Mouse (Mus musculus): ENCODE data around the gene Prkag3. TPM values are rescaled to one million over a fixed set of nuclear protein-coding genes. Genes with fewer than 3 reads are reported as not detected.

The Prkag3 gene
- total RNA-seq (2012; rRNA removed), result 0.04 and 0.16 TPM in 2 replicates

- peak within 1 kb of the TSS; percentile 51 to 76 for H3K4me3 ChIP-seq (ENCODE audit: insufficient read depth in 1 of 2, low read depth in 1 of 2, low read length in 2 of 2, poor library complexity in 1 of 2, severe bottlenecking in 1 of 2)
- H3K36me3 ChIP-seq (ENCODE audit: control insufficient read depth, insufficient read depth, low read length, poor library complexity, severe bottlenecking), result no peaks in the 10 kb centered on the region
- H3K9me3 ChIP-seq (ENCODE audit: control insufficient read depth, insufficient read depth, low read depth, low read length), result no peaks in the 10 kb centered on the region
- in situ Hi-C loops (cut with MboI; ENCODE audit: low sequenced_read_pairs in 2 of 2, unreplicated experiment in 2 of 2), result no loop called here
- peak; percentile 62 for DNase-seq (ENCODE audit: low read depth, low spot score)
- TF ChIP-seq MAFK (IDR thresholded peaks at IDR 0.05; ENCODE audit: insufficient read depth, low read depth, low read length), result no peak
- no peak for TF ChIP-seq HCFC1 (IDR thresholded peaks at IDR 0.05; ENCODE audit: borderline replicate concordance, insufficient read depth, low read length)
- TF ChIP-seq ZNF384 (IDR thresholded peaks at IDR 0.05; ENCODE audit: low read depth, low read length), result no peak
- no peak for TF ChIP-seq ZC3H11A (IDR thresholded peaks at IDR 0.05; ENCODE audit: borderline replicate concordance, low read depth, low read length)
- no peak for TF ChIP-seq CHD2 (IDR thresholded peaks at IDR 0.05; ENCODE audit: low read depth, low read length)
- no peak within 1 kb of the TSS for H3K27ac ChIP-seq (ENCODE audit: insufficient read depth, low read depth, low read length, poor library complexity, severe bottlenecking)
- peak within 1 kb of the TSS; percentile 29 for H3K9ac ChIP-seq (ENCODE audit: insufficient read depth, low read depth, low read length, poor library complexity, severe bottlenecking)
- peaks cover 0 to 8% of the 10 kb centered on the region in 2 experiments; a peak in 1 of 4 replicates for H3K4me1 ChIP-seq (ENCODE audit: control insufficient read depth in 2 of 2, insufficient read depth in 2 of 2, low read length in 2 of 2, poor library complexity in 1 of 2)
Measured at GRCm38 (mm10) chr1:74748643-74749271, at the start of gene Prkag3. TSS of gene Prkag3 (minus strand) at chr1:74749221.

- Histone ChIP-seq H3K9me3 (ENCODE audit: control insufficient read depth, insufficient read depth, low read depth, low read length) (no peaks in the 10 kb centered on the region), H3K36me3 (ENCODE audit: control insufficient read depth, insufficient read depth, low read length, poor library complexity, severe bottlenecking) (no peaks in the 10 kb centered on the region), H3K9ac (ENCODE audit: insufficient read depth, low read depth, low read length, poor library complexity, severe bottlenecking) (no peak overlapping the region), H3K4me3 (ENCODE audit: insufficient read depth in 1 of 2, low read depth in 1 of 2, low read length in 2 of 2, poor library complexity in 1 of 2, severe bottlenecking in 1 of 2) (no peak overlapping the region), H3K4me1 (ENCODE audit: control insufficient read depth in 2 of 2, insufficient read depth in 2 of 2, low read length in 2 of 2, poor library complexity in 1 of 2) (peaks cover 0 to 4% of the 10 kb centered on the region in 2 experiments; a peak in 1 of 4 replicates), H3K27ac (ENCODE audit: insufficient read depth, low read depth, low read length, poor library complexity, severe bottlenecking) (no peak overlapping the region)
- TF ChIP-seq MAFK (IDR thresholded peaks at IDR 0.05; ENCODE audit: insufficient read depth, low read depth, low read length) (no peak), HCFC1 (IDR thresholded peaks at IDR 0.05; ENCODE audit: borderline replicate concordance, insufficient read depth, low read length) (no peak), ZC3H11A (IDR thresholded peaks at IDR 0.05; ENCODE audit: borderline replicate concordance, low read depth, low read length) (no peak), CHD2 (IDR thresholded peaks at IDR 0.05; ENCODE audit: low read depth, low read length) (no peak), ZNF384 (IDR thresholded peaks at IDR 0.05; ENCODE audit: low read depth, low read length) (no peak)
- in situ Hi-C loops (cut with MboI; ENCODE audit: low sequenced_read_pairs in 2 of 2, unreplicated experiment in 2 of 2), result no loop called here
- no peak for DNase-seq (ENCODE audit: low read depth, low spot score)
Measured at GRCm38 (mm10) chr1:74797459-74797858, 48.4 kb upstream of the Prkag3 start.

- Histone ChIP-seq H3K4me1 (ENCODE audit: control insufficient read depth in 2 of 2, insufficient read depth in 2 of 2, low read length in 2 of 2, poor library complexity in 1 of 2) (peaks cover 3 to 10% of the 10 kb centered on the region in 2 experiments; a peak in 1 of 4 replicates), H3K36me3 (ENCODE audit: control insufficient read depth, insufficient read depth, low read length, poor library complexity, severe bottlenecking) (no peaks in the 10 kb centered on the region), H3K27ac (ENCODE audit: insufficient read depth, low read depth, low read length, poor library complexity, severe bottlenecking) (no peak overlapping the region), H3K4me3 (ENCODE audit: insufficient read depth in 1 of 2, low read depth in 1 of 2, low read length in 2 of 2, poor library complexity in 1 of 2, severe bottlenecking in 1 of 2) (peak overlapping the region; percentile 34 to 53; a peak in 3 of 4 replicates), H3K9me3 (ENCODE audit: control insufficient read depth, insufficient read depth, low read depth, low read length) (no peaks in the 10 kb centered on the region), H3K9ac (ENCODE audit: insufficient read depth, low read depth, low read length, poor library complexity, severe bottlenecking) (peak overlapping the region; percentile 10; the same call in 1 of the 2 replicates)
- in situ Hi-C loops (cut with MboI; ENCODE audit: low sequenced_read_pairs in 2 of 2, unreplicated experiment in 2 of 2), result no loop called here
- no peak for DNase-seq (ENCODE audit: low read depth, low spot score)
- TF ChIP-seq CHD2 (IDR thresholded peaks at IDR 0.05; ENCODE audit: low read depth, low read length) (no peak), MAFK (IDR thresholded peaks at IDR 0.05; ENCODE audit: insufficient read depth, low read depth, low read length) (no peak), ZC3H11A (IDR thresholded peaks at IDR 0.05; ENCODE audit: borderline replicate concordance, low read depth, low read length) (no peak), ZNF384 (IDR thresholded peaks at IDR 0.05; ENCODE audit: low read depth, low read length) (no peak), HCFC1 (IDR thresholded peaks at IDR 0.05; ENCODE audit: borderline replicate concordance, insufficient read depth, low read length) (no peak)
Measured at GRCm38 (mm10) chr1:74795145-74795529, 46.1 kb upstream of the Prkag3 start.

- Histone ChIP-seq H3K9me3 (ENCODE audit: control insufficient read depth, insufficient read depth, low read depth, low read length) (no peaks in the 10 kb centered on the region), H3K27ac (ENCODE audit: insufficient read depth, low read depth, low read length, poor library complexity, severe bottlenecking) (no peak overlapping the region), H3K9ac (ENCODE audit: insufficient read depth, low read depth, low read length, poor library complexity, severe bottlenecking) (peak overlapping the region; percentile 10; the same call in 1 of the 2 replicates), H3K36me3 (ENCODE audit: control insufficient read depth, insufficient read depth, low read length, poor library complexity, severe bottlenecking) (no peaks in the 10 kb centered on the region), H3K4me1 (ENCODE audit: control insufficient read depth in 2 of 2, insufficient read depth in 2 of 2, low read length in 2 of 2, poor library complexity in 1 of 2) (peaks cover 3 to 10% of the 10 kb centered on the region in 2 experiments; a peak in 1 of 4 replicates), H3K4me3 (ENCODE audit: insufficient read depth in 1 of 2, low read depth in 1 of 2, low read length in 2 of 2, poor library complexity in 1 of 2, severe bottlenecking in 1 of 2) (peak overlapping the region; percentile 34 to 53)
- DNase-seq (ENCODE audit: low read depth, low spot score), result no peak
- in situ Hi-C loops (cut with MboI; ENCODE audit: low sequenced_read_pairs in 2 of 2, unreplicated experiment in 2 of 2), result no loop called here
- TF ChIP-seq ZC3H11A (IDR thresholded peaks at IDR 0.05; ENCODE audit: borderline replicate concordance, low read depth, low read length) (no peak), ZNF384 (IDR thresholded peaks at IDR 0.05; ENCODE audit: low read depth, low read length) (no peak), HCFC1 (IDR thresholded peaks at IDR 0.05; ENCODE audit: borderline replicate concordance, insufficient read depth, low read length) (no peak)
Measured at GRCm38 (mm10) chr1:74794487-74795144, 45.6 kb upstream of the Prkag3 start.
